Mouse (Mus musculus) stomach, postnatal 0 days (tissue): ENCODE measurements around the gene Khk.

ENCODE experiments used
- CTCF ChIP-seq: IDR thresholded peaks from 2 replicates; pipeline ENCODE4 v1.5.1; 2016; ENCODE audit warnings: antibody characterized with exemption, low read depth, mild to moderate bottlenecking, moderate library complexity
- EP300 ChIP-seq: optimal IDR thresholded peaks from 2 replicates; pipeline ENCODE3; 2016; ENCODE audit warnings: antibody characterized with exemption

- TF ChIP-seq EP300 (no peak), CTCF (no peak)
Observed at GRCm38 (mm10) chr5:30952551-30952950, 31.3 kb downstream of the Khk start.
